Mouse (Mus musculus): ENCODE results near the gene Olfr1406. TPM values are rescaled to one million over a fixed set of nuclear protein-coding genes. Genes with fewer than 3 reads are reported as not detected.
"Not testable (repeated sequence)": the region's sequence is repeated elsewhere in the genome, so short reads cannot be mapped to it uniquely, and the experiment has no call there.

The Olfr1406 gene
- not detected in 2 replicates for polyA plus RNA-seq (2014; fragmentation: Nextera tagmentation; extraction: Ambion mirVana)

DNA sequence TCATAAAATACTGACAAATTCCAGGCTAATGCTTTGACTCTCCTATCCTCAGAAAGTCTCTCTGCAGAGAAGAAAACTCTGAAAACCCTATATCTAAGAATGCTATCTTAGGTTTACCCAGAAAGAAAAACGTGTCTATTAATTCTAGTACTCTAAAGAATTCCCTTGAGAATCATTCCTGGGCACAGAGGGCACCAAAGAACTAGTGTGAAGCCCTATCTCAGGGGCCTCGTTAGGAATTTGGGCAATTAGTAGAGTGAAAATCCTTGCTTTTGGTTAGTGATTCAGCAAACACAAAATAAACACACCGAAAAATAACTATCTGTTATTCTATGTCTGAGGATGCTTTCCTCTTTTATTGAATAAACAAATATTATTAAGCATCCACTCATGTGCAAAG is at the start of gene Olfr1406:
Gene Olfr1406, minus strand, starts transcription at position 101 of the 400 bp plus-strand sequence.
- H3K27ac ChIP-seq (ENCODE audit: low read depth, low read length): no peak within 1 kb of the TSS
- H3K9me3 ChIP-seq (ENCODE audit: control insufficient read depth, low read length): no peaks in the 10 kb centered on the region
- H3K4me3 ChIP-seq (ENCODE audit: low read depth, low read length): no peak within 1 kb of the TSS
- no peak for ATAC-seq (ENCODE audit: low read depth)
- H3K36me3 ChIP-seq (ENCODE audit: control insufficient read depth, insufficient read depth, low read length): no peaks in the 10 kb centered on the region
- H3K4me2 ChIP-seq (ENCODE audit: low read depth, low read length): no peak within 1 kb of the TSS
- no peaks in the 10 kb centered on the region for H3K4me1 ChIP-seq (ENCODE audit: control insufficient read depth, insufficient read depth, low read length)
- no peaks in the 10 kb centered on the region for H3K27me3 ChIP-seq (ENCODE audit: control insufficient read depth, insufficient read depth, low read length)
- 70% methylated on average over 3 of the region's 3 CpGs for WGBS
- H3K9ac ChIP-seq (replicated peaks; ENCODE audit: low read depth, low read length): no peak within 1 kb of the TSS

DNA sequence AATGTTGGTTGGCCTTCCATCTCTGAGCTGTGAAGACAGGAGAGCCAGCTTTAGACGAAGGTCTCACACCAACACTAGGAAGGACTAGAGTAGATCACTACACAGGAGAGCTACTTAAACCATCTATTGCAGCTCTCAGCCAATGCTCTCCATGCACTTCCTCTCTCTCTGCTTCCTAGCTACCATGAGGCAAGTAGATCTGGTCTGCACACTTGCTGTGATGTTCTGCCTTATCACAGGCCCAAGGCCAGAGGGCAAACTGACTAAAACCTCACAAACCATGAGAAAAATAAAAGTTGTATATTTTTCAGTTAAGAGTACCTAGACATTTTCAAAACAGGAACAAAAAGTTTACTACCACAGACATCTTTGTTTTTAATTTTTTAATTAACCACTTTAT is 46.6 kb upstream of the Olfr1406 start:
- not testable (repeated sequence) for H3K4me1 ChIP-seq (ENCODE audit: control insufficient read depth, insufficient read depth, low read length); ATAC-seq (ENCODE audit: low read depth)
- 82% methylated on average over 1 of the region's 1 CpGs for WGBS

DNA sequence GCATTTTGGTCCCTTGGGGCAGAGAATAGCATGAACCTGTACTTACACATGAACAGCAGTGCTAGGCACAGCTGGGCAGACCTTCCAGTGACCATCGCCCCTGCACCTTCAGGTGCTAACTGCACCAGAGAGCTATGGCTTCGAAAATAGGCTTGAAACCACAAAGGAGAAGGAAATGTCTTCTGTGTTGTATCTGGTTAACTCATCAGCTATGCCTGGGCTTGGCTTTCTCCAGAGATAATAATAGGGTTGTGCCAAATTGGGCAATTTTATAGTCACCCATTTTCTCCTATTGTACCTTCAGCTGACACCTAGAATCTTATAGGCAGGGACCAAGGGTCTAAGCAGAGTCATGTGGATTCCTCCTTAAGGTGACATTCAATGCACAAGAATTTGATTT is 36.6 kb upstream of the Olfr1406 start, which contains the start of gene Fcer1a:
Gene Fcer1a, minus strand, starts transcription at position 134 of the 400 bp plus-strand sequence.
- no peak within 1 kb of the TSS for H3K4me3 ChIP-seq (ENCODE audit: low read depth, low read length)
- no peaks in the 10 kb centered on the region for H3K36me3 ChIP-seq (ENCODE audit: control insufficient read depth, insufficient read depth, low read length)
- ATAC-seq (ENCODE audit: low read depth): no peak
- no peak within 1 kb of the TSS for H3K27ac ChIP-seq (ENCODE audit: low read depth, low read length)
- H3K9me3 ChIP-seq (ENCODE audit: control insufficient read depth, low read length): no peaks in the 10 kb centered on the region
- WGBS: 95% methylated on average over 2 of the region's 2 CpGs
- H3K4me1 ChIP-seq (ENCODE audit: control insufficient read depth, insufficient read depth, low read length): no peaks in the 10 kb centered on the region
- no peaks in the 10 kb centered on the region for H3K27me3 ChIP-seq (ENCODE audit: control insufficient read depth, insufficient read depth, low read length)
- H3K4me2 ChIP-seq (ENCODE audit: low read depth, low read length): no peak within 1 kb of the TSS
- H3K9ac ChIP-seq (replicated peaks; ENCODE audit: low read depth, low read length): no peak within 1 kb of the TSS

More for the DNA sequence above, 46.6 kb upstream of the Olfr1406 start:
- not testable (repeated sequence) for H3K36me3 ChIP-seq (ENCODE audit: control insufficient read depth, insufficient read depth, low read length); H3K9me3 ChIP-seq (ENCODE audit: control insufficient read depth, low read length); H3K4me2 ChIP-seq (ENCODE audit: low read depth, low read length); H3K27me3 ChIP-seq (ENCODE audit: control insufficient read depth, insufficient read depth, low read length); H3K27ac ChIP-seq (ENCODE audit: low read depth, low read length); H3K4me3 ChIP-seq (ENCODE audit: low read depth, low read length); H3K9ac ChIP-seq (replicated peaks; ENCODE audit: low read depth, low read length)

DNA sequence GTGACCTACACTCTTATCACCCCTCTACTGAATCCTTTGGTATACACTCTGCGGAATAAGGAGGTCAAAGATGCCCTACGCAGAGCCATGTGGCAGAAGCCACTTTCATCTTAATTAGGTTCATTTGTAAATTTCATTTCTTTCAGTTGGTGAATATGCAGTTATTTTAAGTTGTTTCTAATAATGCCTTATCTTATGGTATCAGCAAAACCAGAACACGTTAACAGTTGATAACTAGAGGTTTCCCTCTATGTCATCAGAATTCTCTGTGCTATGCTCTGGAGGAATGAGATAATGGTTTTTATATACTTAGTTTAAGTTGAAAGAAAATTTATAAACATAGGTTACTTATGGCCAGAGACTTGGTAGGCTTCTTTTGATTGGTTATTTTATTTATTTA is 26.0 kb upstream of the Olfr1406 start:
- no peaks in the 10 kb centered on the region for H3K9me3 ChIP-seq (ENCODE audit: control insufficient read depth, low read length)
- no peak overlapping the region for H3K27ac ChIP-seq (ENCODE audit: low read depth, low read length)
- no peak overlapping the region for H3K4me2 ChIP-seq (ENCODE audit: low read depth, low read length)
- no peak for ATAC-seq (ENCODE audit: low read depth)
- H3K36me3 ChIP-seq (ENCODE audit: control insufficient read depth, insufficient read depth, low read length): no peaks in the 10 kb centered on the region
- H3K4me3 ChIP-seq (ENCODE audit: low read depth, low read length): no peak overlapping the region
- no peaks in the 10 kb centered on the region for H3K27me3 ChIP-seq (ENCODE audit: control insufficient read depth, insufficient read depth, low read length)
- 95% methylated on average over 3 of the region's 3 CpGs for WGBS
- no peak overlapping the region for H3K9ac ChIP-seq (replicated peaks; ENCODE audit: low read depth, low read length)
- H3K4me1 ChIP-seq (ENCODE audit: control insufficient read depth, insufficient read depth, low read length): no peaks in the 10 kb centered on the region

DNA sequence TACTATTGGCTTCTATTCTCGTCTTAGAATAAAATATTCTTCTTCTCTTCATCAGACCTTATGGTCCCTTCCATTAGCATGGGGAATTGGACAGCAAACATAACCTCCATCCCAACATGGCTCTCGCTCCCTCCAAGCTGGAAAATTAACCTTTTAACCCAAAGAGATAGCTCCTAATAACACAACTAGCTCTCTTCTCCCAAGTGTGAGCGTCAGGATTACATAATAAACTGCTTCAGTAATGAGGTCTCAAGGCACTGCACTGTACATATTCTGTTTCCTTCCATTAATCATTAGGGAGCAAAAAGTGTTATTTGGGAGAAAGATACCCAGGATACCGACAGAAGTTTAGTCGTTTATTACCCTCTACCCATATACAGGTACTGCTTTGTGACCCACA is 21.7 kb upstream of the Olfr1406 start, which contains the start of gene Olfr1404:
Gene Olfr1404, plus strand, starts transcription at position 301 of the 400 bp plus-strand sequence.
- WGBS: 86% methylated on average over 5 of the region's 5 CpGs
- no peak for ATAC-seq (ENCODE audit: low read depth)
- no peaks in the 10 kb centered on the region for H3K27me3 ChIP-seq (ENCODE audit: control insufficient read depth, insufficient read depth, low read length)
- H3K9me3 ChIP-seq (ENCODE audit: control insufficient read depth, low read length): no peaks in the 10 kb centered on the region
- H3K4me3 ChIP-seq (ENCODE audit: low read depth, low read length): no peak within 1 kb of the TSS
- no peak within 1 kb of the TSS for H3K4me2 ChIP-seq (ENCODE audit: low read depth, low read length)
- no peak within 1 kb of the TSS for H3K9ac ChIP-seq (replicated peaks; ENCODE audit: low read depth, low read length)
- no peak within 1 kb of the TSS for H3K27ac ChIP-seq (ENCODE audit: low read depth, low read length)
- no peaks in the 10 kb centered on the region for H3K4me1 ChIP-seq (ENCODE audit: control insufficient read depth, insufficient read depth, low read length)
- no peaks in the 10 kb centered on the region for H3K36me3 ChIP-seq (ENCODE audit: control insufficient read depth, insufficient read depth, low read length)

DNA sequence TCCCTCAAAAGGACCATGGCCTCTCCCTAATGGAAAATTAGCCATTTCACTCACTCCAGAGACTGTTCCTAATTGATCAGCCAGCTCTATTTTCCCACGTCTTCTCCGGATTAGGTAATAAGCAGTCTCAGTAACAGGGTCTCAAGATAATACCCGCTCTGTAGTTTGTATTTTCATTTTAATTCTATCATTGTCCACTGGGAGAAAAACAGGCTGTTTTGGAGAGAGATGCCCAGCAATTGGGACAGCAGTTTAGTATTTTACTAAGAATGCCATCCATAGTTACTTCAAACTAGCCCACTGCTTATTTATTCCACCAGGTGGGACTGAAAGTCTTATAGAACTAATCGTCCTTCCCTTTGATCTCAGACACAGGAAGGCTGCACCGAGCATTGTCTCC is 7.1 kb upstream of the Olfr1406 start, which contains the start of gene Olfr218:
Gene Olfr218, plus strand, starts transcription at position 301 of the 400 bp plus-strand sequence.
- Histone ChIP-seq H3K9me3 (ENCODE audit: control insufficient read depth, low read length) (no peaks in the 10 kb centered on the region), H3K27me3 (ENCODE audit: control insufficient read depth, insufficient read depth, low read length) (no peaks in the 10 kb centered on the region), H3K9ac (replicated peaks; ENCODE audit: low read depth, low read length) (no peak within 1 kb of the TSS), H3K4me2 (ENCODE audit: low read depth, low read length) (no peak within 1 kb of the TSS), H3K4me1 (ENCODE audit: control insufficient read depth, insufficient read depth, low read length) (no peaks in the 10 kb centered on the region), H3K36me3 (ENCODE audit: control insufficient read depth, insufficient read depth, low read length) (no peaks in the 10 kb centered on the region), H3K4me3 (ENCODE audit: low read depth, low read length) (no peak within 1 kb of the TSS), H3K27ac (ENCODE audit: low read depth, low read length) (no peak within 1 kb of the TSS)
- WGBS: 70% methylated on average over 5 of the region's 5 CpGs
- ATAC-seq (ENCODE audit: low read depth): no peak

DNA sequence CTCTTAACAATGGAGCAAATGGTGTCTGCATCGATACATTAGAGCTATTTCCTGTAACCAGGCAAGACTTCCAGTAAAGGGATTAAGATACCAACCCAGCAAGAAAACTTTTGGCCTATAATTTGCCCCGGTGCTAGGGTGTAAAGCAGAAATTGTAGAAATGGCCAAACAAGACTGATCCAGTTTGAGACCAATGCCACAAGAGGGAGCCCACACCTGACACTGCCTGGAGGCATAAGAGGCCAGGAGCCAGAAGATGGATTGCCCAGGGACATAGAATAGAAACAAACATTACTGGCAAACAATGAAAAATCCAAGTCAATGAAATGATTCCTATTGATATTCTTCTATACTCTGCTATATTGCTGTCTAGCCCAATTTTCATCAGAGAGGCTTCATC is 5.9 kb upstream of the Olfr1406 start:
- Histone ChIP-seq H3K27me3 (ENCODE audit: control insufficient read depth, insufficient read depth, low read length) (no peaks in the 10 kb centered on the region), H3K36me3 (ENCODE audit: control insufficient read depth, insufficient read depth, low read length) (no peaks in the 10 kb centered on the region), H3K9me3 (ENCODE audit: control insufficient read depth, low read length) (no peaks in the 10 kb centered on the region), H3K9ac (replicated peaks; ENCODE audit: low read depth, low read length) (no peak overlapping the region), H3K4me3 (ENCODE audit: low read depth, low read length) (no peak overlapping the region), H3K4me1 (ENCODE audit: control insufficient read depth, insufficient read depth, low read length) (no peaks in the 10 kb centered on the region), H3K27ac (ENCODE audit: low read depth, low read length) (no peak overlapping the region), H3K4me2 (ENCODE audit: low read depth, low read length) (no peak overlapping the region)
- WGBS: 87% methylated on average over 2 of the region's 2 CpGs
- no peak for ATAC-seq (ENCODE audit: low read depth)

DNA sequence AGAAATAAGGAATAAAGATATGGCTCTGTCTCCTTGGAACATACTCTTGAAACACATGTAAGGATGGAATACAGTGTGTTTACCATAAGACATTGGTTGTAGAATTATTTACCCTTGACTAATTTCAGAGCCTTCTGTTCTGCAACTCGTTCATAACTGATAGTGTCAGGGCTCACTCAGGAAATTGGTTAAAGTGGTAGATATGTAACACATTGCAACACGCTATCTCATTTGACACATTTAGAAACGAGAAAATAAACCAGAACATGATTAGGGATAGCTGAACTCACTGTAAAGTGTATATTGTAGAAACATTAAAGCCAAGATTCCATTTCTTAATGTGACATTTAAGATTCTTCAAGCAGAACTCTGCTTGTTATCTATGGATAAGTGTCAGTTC is 1.6 kb upstream of the Olfr1406 start:
- ATAC-seq (ENCODE audit: low read depth): no peak
- 80% methylated on average over 3 of the region's 3 CpGs for WGBS

DNA sequence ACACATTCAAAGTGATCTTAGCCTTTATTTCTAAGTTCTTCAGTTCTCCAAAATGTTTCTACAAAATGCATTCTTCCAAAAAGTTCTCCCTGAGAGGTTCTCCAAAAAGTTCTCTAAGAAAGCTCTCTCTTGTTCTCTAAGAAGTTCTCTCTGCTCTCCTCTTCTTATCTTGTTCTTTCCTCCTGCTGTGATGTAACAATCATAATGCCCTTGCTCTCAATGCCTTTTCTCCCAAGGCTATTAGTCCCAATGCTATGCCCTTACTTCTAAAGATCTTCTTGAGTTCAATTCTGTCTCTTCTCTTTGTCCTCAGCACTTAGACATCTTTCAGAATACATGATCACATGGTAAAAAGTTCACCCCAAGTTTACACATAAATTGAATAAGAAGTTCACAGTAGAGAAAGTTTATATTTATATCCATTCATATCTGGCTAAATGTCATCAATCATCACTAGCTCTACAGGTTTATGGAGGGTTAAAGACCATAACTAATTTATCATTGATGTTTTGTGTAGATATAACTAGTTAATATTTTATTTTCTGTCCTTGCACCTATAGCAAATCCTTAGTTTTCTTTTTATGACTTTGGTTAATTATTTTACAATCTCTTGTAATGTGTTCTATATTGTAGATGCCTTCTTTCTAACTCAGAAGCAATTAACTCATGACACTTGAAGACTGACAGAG is 16.1 kb downstream of the Olfr1406 start:
- Histone ChIP-seq H3K36me3 (ENCODE audit: control insufficient read depth, insufficient read depth, low read length) (no peaks in the 10 kb centered on the region), H3K4me1 (ENCODE audit: control insufficient read depth, insufficient read depth, low read length) (no peaks in the 10 kb centered on the region), H3K9ac (replicated peaks; ENCODE audit: low read depth, low read length) (no peak overlapping the region), H3K27me3 (ENCODE audit: control insufficient read depth, insufficient read depth, low read length) (no peaks in the 10 kb centered on the region), H3K4me3 (ENCODE audit: low read depth, low read length) (no peak overlapping the region), H3K27ac (ENCODE audit: low read depth, low read length) (no peak overlapping the region), H3K9me3 (ENCODE audit: control insufficient read depth, low read length) (no peaks in the 10 kb centered on the region), H3K4me2 (ENCODE audit: low read depth, low read length) (no peak overlapping the region)
- ATAC-seq (ENCODE audit: low read depth): no peak

More for the DNA sequence above, 1.6 kb upstream of the Olfr1406 start:
- no peak overlapping the region for H3K4me2 ChIP-seq (ENCODE audit: low read depth, low read length)
- no peaks in the 10 kb centered on the region for H3K27me3 ChIP-seq (ENCODE audit: control insufficient read depth, insufficient read depth, low read length)
- H3K9me3 ChIP-seq (ENCODE audit: control insufficient read depth, low read length): no peaks in the 10 kb centered on the region
- H3K9ac ChIP-seq (replicated peaks; ENCODE audit: low read depth, low read length): no peak overlapping the region
- H3K4me3 ChIP-seq (ENCODE audit: low read depth, low read length): no peak overlapping the region
- H3K27ac ChIP-seq (ENCODE audit: low read depth, low read length): no peak overlapping the region
- no peaks in the 10 kb centered on the region for H3K36me3 ChIP-seq (ENCODE audit: control insufficient read depth, insufficient read depth, low read length)
- no peaks in the 10 kb centered on the region for H3K4me1 ChIP-seq (ENCODE audit: control insufficient read depth, insufficient read depth, low read length)

Measured in neural tube, embryonic 14.5 days (tissue).